Mouse (Mus musculus) hindbrain, postnatal 0 days (tissue): ENCODE data around the gene Gm4216. TPM values are rescaled to one million over a fixed set of nuclear protein-coding genes. Genes with fewer than 3 reads are reported as not detected.
"Not testable (repeated sequence)": the region's sequence is repeated elsewhere in the genome, so short reads cannot be mapped to it uniquely, and the experiment has no call there.

ENCODE experiments used
- ATAC-seq: fragments of 200-750 bp; cut with Nextera tagmentation; 2 replicates; pipeline ENCODE4 v1.8.0; 2017; ENCODE audit warnings: mild to moderate bottlenecking, moderate TSS enrichment, moderate library complexity
- DNase-seq: peaks from one replicate; pipeline ENCODE4 v3.0.0-alpha.2; 2015; ENCODE audit warnings: low spot score
- H3K27ac ChIP-seq: fragments of 300-500 bp; sonication (generic); 2 replicates; pipeline ENCODE4 v1.5.1; 2014; ENCODE audit warnings: mild to moderate bottlenecking
- H3K27me3 ChIP-seq: fragments of 300-500 bp; sonication (generic); 2 replicates; pipeline ENCODE4 v1.6.1; 2014; ENCODE audit warnings: low read length, mixed read lengths; ENCODE audit not compliant: insufficient read depth
- H3K36me3 ChIP-seq: fragments of 300-500 bp; sonication (generic); 2 replicates; pipeline ENCODE4 v1.6.1; 2014; ENCODE audit warnings: low read length, mixed read lengths; ENCODE audit not compliant: insufficient read depth
- H3K4me1 ChIP-seq: fragments of 300-500 bp; sonication (generic); 2 replicates; pipeline ENCODE4 v1.6.1; 2014; ENCODE audit warnings: antibody characterized with exemption, low read length, mixed read lengths; ENCODE audit not compliant: insufficient read depth
- H3K4me2 ChIP-seq: fragments of 300-500 bp; sonication (generic); 2 replicates; pipeline ENCODE4 v1.6.1; 2014; ENCODE audit warnings: low read depth, mild to moderate bottlenecking, low read length, moderate library complexity, mixed read lengths
- H3K4me3 ChIP-seq: fragments of 300-500 bp; sonication (generic); 2 replicates; pipeline ENCODE4 v1.5.1; 2014; ENCODE audit warnings: low read length
- H3K9ac ChIP-seq: fragments of 300-500 bp; sonication (generic); replicated peaks from 2 replicates; pipeline ENCODE4 v1.6.1; 2014; ENCODE audit warnings: mild to moderate bottlenecking, low read length, moderate library complexity, mixed read lengths
- H3K9me3 ChIP-seq: fragments of 300-500 bp; sonication (generic); 2 replicates; pipeline ENCODE4 v1.6.1; 2016; ENCODE audit warnings: low read length, mixed read lengths
- WGBS: fragments of 180-500 bp; shearing (Covaris S2); extraction: QIAGEN DNeasy Blood & Tissue Kit; methylation state at CpG from one replicate; pipeline ENCODE4 v1.1.7; 2014; 5-methylcytosine and 5-hydroxymethylcytosine counted together
- polyA plus RNA-seq: library from polyadenylated mRNA; unstranded; fragments of >200 nt; fragmentation: Nextera tagmentation; extraction: Ambion mirVana; gene quantifications from 2 replicates; pipeline ENCODE4 v1.2.1, GENCODE M21; 2015
- total RNA-seq: library from RNA; depleted of rRNA; stranded (reverse); fragments of >200 nt; gene quantifications from 2 replicates; pipeline ENCODE4 v1.2.3, GENCODE M21; 2014; rRNA removed

Gene Gm4216
- total RNA-seq (not detected in 2 replicates), polyA plus RNA-seq (not detected in 2 replicates)

DNA sequence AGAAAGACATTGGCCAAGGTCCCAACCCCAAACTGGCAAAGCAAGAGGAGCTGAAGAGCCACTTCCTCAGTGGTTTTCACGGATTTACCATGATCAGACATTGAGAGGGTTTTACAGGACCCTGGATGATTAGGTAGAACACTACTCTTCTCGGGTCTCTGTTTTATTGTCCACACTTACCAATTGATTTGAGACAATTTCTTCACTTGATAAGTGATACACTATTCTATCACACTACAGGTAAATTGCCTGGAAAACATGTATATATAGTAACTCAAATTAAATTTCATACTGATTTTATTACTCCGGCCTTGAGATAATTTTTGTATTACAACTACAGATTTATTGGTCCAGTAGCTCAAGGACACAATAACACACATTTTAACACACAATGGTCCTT lies at the start of gene Gm4216:
Gm4216 (minus strand) TSS at position 101 of the 400 bp plus-strand sequence.
- not testable (repeated sequence) for ATAC-seq, H3K9ac ChIP-seq, H3K9me3 ChIP-seq, H3K27me3 ChIP-seq, H3K4me1 ChIP-seq, DNase-seq, H3K36me3 ChIP-seq, H3K4me2 ChIP-seq, H3K4me3 ChIP-seq, H3K27ac ChIP-seq
- no CpG with 5 or more reads among the region's 3 CpGs for WGBS

DNA sequence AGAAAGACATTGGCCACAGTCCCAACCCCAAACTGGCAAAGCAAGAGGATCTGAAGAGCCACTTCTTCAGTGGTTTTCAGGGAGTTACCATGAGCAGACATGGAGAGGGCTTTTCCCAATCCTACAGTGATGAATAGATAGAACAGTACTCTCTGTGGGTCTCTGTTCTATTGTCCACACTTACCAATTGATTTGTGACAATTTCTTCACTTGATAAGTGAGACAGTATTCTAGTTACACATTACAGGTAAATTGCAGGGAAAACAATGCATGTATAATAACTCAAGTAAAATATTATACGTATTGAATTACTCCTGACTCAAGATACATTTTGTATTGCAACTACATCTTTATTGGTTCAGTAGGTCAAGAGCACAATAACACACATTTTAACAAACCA lies 47.6 kb upstream of the Gm4216 start, which contains the start of gene Gm8720:
Gm8720 (minus strand) TSS at position 101 of the 400 bp plus-strand sequence.
- WGBS: no CpG with 5 or more reads among the region's 1 CpGs
- not testable (repeated sequence) for H3K4me2 ChIP-seq, H3K27me3 ChIP-seq, H3K9me3 ChIP-seq, H3K4me3 ChIP-seq, H3K36me3 ChIP-seq, H3K9ac ChIP-seq, ATAC-seq, H3K27ac ChIP-seq, DNase-seq, H3K4me1 ChIP-seq

DNA sequence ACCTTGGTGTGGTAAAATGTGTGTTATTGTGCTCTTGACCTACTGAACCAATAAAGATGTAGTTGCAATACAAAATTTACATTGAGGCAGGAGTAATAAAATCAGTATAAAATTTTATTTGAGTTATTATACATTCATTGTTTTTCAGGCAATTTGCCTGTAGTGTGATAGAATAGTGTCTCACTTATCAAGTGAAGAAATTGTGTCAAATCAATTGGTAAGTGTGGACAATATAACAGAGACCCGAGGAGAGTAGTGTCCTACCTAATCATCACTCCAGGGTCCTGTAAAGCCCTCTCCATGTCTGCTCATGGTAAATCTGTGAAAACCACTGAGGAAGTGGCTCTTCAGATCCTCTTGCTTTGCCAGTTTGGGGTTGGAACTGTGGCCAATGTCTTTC lies 35.5 kb upstream of the Gm4216 start, which contains the start of gene Vmn1r163:
Vmn1r163 (plus strand) TSS at position 301 of the 400 bp plus-strand sequence.
- WGBS: no CpG with 5 or more reads among the region's 1 CpGs
- not testable (repeated sequence) for H3K4me2 ChIP-seq

DNA sequence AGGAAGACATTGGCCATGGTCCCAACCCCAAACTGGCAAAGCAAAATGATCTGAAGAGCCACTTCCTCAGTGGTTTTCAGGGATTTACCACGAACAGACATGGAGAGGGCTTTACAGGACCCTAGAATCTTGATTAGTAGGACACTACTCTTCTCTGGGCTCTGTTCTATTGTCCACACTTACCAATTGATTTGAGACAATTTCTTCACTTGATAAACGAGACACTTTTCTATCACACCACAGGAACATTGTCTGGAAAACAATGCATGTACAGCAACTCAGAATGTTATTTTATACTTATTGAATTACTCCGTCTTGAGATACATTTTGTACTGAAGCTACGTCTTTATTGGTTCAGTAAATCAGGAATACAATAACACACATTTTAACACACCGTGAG lies 35.1 kb downstream of the Gm4216 start, which contains the start of gene Gm4214:
Gm4214 (minus strand) TSS at position 101 of the 400 bp plus-strand sequence.
- not testable (repeated sequence) for H3K4me2 ChIP-seq, H3K9ac ChIP-seq, H3K27ac ChIP-seq, H3K27me3 ChIP-seq, H3K4me3 ChIP-seq, H3K9me3 ChIP-seq, H3K4me1 ChIP-seq, DNase-seq, H3K36me3 ChIP-seq, ATAC-seq
- WGBS: no CpG with 5 or more reads among the region's 5 CpGs

More for the DNA sequence above, 35.5 kb upstream of the Gm4216 start, which contains the start of gene Vmn1r163:
- H3K9me3 ChIP-seq, H3K27me3 ChIP-seq, DNase-seq, H3K9ac ChIP-seq, H3K4me1 ChIP-seq, H3K36me3 ChIP-seq, H3K4me3 ChIP-seq, ATAC-seq, H3K27ac ChIP-seq: not testable (repeated sequence)

Other genes with a start within 250 kb of the Gm4216 start
- not detected in 2 replicates for gene Vmn1r158, start 229.1 kb downstream of the Gm4216 start, total RNA-seq
- not detected in 2 replicates for gene Vmn1r158, start 229.1 kb downstream of the Gm4216 start, polyA plus RNA-seq
- gene Vmn1r159, start 176.3 kb downstream of the Gm4216 start, total RNA-seq: not detected in 2 replicates
- not detected in 2 replicates for gene Vmn1r159, start 176.3 kb downstream of the Gm4216 start, polyA plus RNA-seq
- gene Vmn1r160, start 148.7 kb downstream of the Gm4216 start, total RNA-seq: not detected in 2 replicates
- gene Vmn1r160, start 148.7 kb downstream of the Gm4216 start, polyA plus RNA-seq: not detected in 2 replicates
- not detected in 2 replicates for gene Gm4214, start 35.2 kb downstream of the Gm4216 start, total RNA-seq
- gene Gm4214, start 35.2 kb downstream of the Gm4216 start, polyA plus RNA-seq: not detected in 2 replicates
- gene Vmn1r163, start 35.6 kb upstream of the Gm4216 start, total RNA-seq: not detected in 2 replicates
- not detected in 2 replicates for gene Vmn1r163, start 35.6 kb upstream of the Gm4216 start, polyA plus RNA-seq
- gene Gm8720, start 47.5 kb upstream of the Gm4216 start, total RNA-seq: not detected in 2 replicates
- gene Gm8720, start 47.5 kb upstream of the Gm4216 start, polyA plus RNA-seq: not detected in 2 replicates
- gene Gm10662, start 124.6 kb upstream of the Gm4216 start, total RNA-seq: not detected in 2 replicates
- not detected in 2 replicates for gene Gm10662, start 124.6 kb upstream of the Gm4216 start, polyA plus RNA-seq
- gene Vmn1r165, start 197.4 kb upstream of the Gm4216 start, total RNA-seq: not detected in 2 replicates
- not detected in 2 replicates for gene Vmn1r165, start 197.4 kb upstream of the Gm4216 start, polyA plus RNA-seq
- not detected in 2 replicates for gene Vmn1r166, start 231.8 kb upstream of the Gm4216 start, total RNA-seq
- gene Vmn1r166, start 231.8 kb upstream of the Gm4216 start, polyA plus RNA-seq: not detected in 2 replicates